Mouse (Mus musculus) testis, adult 2 months (tissue): ENCODE data around the gene Dbp. TPM values are rescaled to one million over a fixed set of nuclear protein-coding genes. Genes with fewer than 3 reads are reported as not detected.
A peak's percentile ranks its signal among the peaks of the same experiment; 100 is the strongest.

ENCODE experiments used
- H3K27ac ChIP-seq: fragments of 200-500 bp; 2 replicates; pipeline ENCODE4 v1.5.1; 2012; ENCODE audit warnings: low read depth, low read length; ENCODE audit not compliant: control insufficient read depth, insufficient read depth
- H3K27me3 ChIP-seq: fragments of 200-500 bp; 2 replicates; pipeline ENCODE4 v1.6.1; 2012; ENCODE audit warnings: mild to moderate bottlenecking, low read length, moderate library complexity; ENCODE audit not compliant: control insufficient read depth, insufficient read depth
- H3K36me3 ChIP-seq: fragments of 200-500 bp; 2 replicates; pipeline ENCODE4 v1.6.1; 2012; ENCODE audit warnings: mild to moderate bottlenecking, low read length; ENCODE audit not compliant: control insufficient read depth, insufficient read depth
- H3K4me1 ChIP-seq: fragments of 200-500 bp; 2 replicates; pipeline ENCODE4 v1.6.1; 2012; ENCODE audit warnings: low read length; ENCODE audit not compliant: control insufficient read depth, insufficient read depth
- H3K4me3 ChIP-seq: fragments of 200-500 bp; 2 replicates; pipeline ENCODE4 v1.5.1; 2012; ENCODE audit warnings: low read depth, mild to moderate bottlenecking, low read length, moderate library complexity, mixed read lengths; ENCODE audit not compliant: control insufficient read depth
- CTCF ChIP-seq: fragments of 200-500 bp; IDR thresholded peaks from 2 replicates; pipeline ENCODE4 v1.5.1; 2012; ENCODE audit warnings: low read depth, mild to moderate bottlenecking, inconsistent platforms, low read length, moderate library complexity; ENCODE audit not compliant: control insufficient read depth, insufficient read depth, insufficient replicate concordance
- POLR2A ChIP-seq: fragments of 200-500 bp; IDR thresholded peaks from 2 replicates; pipeline ENCODE4 v1.6.1; 2012; ENCODE audit warnings: low read depth, mild to moderate bottlenecking, inconsistent platforms, low read length, moderate library complexity; ENCODE audit not compliant: control insufficient read depth
- polyA plus RNA-seq: library from polyadenylated mRNA; depleted of rRNA; stranded (reverse); fragments of >200 nt; gene quantifications from 2 replicates; pipeline ENCODE4 v1.2.3, GENCODE M21; 2012

The Dbp gene
- polyA plus RNA-seq, 1 experiment: 12.9 TPM

DNA sequence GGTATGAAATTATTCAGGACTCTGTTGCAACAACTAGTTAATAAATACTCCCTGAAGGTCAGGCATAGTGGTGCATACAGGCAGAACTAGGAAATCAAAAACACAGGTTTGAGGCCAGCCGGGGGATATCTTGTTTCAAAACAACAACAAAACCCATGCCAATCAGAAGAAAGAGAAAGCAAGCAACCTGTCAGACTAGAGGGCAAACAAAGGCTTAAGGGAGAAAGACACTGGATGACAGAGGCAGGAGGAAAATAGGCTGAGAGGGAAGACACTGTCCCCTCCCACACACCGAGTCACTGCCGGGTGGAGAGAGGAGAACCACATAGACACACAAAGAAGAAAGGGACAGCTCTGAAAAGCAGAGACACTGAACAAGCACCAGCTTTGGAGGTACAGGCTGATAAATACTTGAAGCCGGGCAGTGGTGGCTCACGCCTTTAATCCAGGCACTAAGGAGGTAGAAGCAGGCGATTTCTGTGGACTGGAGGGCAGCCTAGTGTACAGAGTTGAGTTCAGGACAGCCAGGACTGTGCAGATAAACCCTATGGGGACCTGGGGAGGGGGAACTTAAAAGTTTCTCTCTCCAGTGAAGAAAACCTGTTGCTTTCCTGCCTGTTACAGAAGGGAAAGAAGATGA lies 9.1 kb downstream of the Dbp start:
- Histone ChIP-seq H3K4me3 (peak overlapping the region; percentile 94), H3K27me3 (no peaks in the 10 kb centered on the region), H3K4me1 (peaks cover 26% of the 10 kb centered on the region), H3K36me3 (peaks cover 4% of the 10 kb centered on the region), H3K27ac (peak overlapping the region; percentile 75)
- TF ChIP-seq POLR2A (no peak; the same call in 1 of the 2 replicates), CTCF (no peak)

DNA sequence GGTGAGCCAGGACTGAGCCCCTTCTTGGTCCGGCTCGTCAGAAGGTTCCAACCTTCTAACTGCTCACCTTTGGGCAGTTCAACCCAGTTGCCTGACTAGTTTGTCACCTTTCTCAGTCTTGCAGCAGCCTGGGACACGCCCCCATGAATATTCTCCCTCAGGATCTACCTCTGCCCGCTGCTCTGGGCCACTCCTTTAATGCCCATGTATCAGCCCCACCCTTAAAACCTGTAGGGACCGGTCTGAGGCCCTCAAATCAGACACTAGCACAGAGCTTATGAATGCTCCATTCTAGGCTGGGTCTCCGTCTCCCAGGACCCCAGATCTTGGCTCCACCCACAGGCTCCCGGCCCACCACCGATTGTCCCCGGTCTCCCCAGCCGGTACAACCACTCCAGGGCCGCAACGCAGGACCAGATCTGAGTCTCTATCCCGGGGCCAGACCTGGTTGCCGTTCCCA lies 9.8 kb downstream of the Dbp start:
- Histone ChIP-seq H3K4me3 (peak overlapping the region; percentile 94), H3K4me1 (peaks cover 23% of the 10 kb centered on the region), H3K27me3 (no peaks in the 10 kb centered on the region), H3K36me3 (peaks cover 4% of the 10 kb centered on the region), H3K27ac (peak overlapping the region; percentile 75)
- TF ChIP-seq POLR2A (no peak), CTCF (no peak)

GRCm38 (mm10) chr7:45715090-45715708 lies 10.3 kb downstream of the Dbp start, which contains the start of gene Rpl18:
TSS of gene Rpl18 (plus strand) at chr7:45715457.
- Histone ChIP-seq H3K36me3 (peaks cover 4% of the 10 kb centered on the region), H3K4me1 (peaks cover 22% of the 10 kb centered on the region), H3K27me3 (no peaks in the 10 kb centered on the region), H3K4me3 (peak within 1 kb of the TSS; percentile 94), H3K27ac (peak within 1 kb of the TSS; percentile 75)
- TF ChIP-seq CTCF: no peak
- peak; percentile 62; the same call in 1 of the 2 replicates for TF ChIP-seq POLR2A

DNA sequence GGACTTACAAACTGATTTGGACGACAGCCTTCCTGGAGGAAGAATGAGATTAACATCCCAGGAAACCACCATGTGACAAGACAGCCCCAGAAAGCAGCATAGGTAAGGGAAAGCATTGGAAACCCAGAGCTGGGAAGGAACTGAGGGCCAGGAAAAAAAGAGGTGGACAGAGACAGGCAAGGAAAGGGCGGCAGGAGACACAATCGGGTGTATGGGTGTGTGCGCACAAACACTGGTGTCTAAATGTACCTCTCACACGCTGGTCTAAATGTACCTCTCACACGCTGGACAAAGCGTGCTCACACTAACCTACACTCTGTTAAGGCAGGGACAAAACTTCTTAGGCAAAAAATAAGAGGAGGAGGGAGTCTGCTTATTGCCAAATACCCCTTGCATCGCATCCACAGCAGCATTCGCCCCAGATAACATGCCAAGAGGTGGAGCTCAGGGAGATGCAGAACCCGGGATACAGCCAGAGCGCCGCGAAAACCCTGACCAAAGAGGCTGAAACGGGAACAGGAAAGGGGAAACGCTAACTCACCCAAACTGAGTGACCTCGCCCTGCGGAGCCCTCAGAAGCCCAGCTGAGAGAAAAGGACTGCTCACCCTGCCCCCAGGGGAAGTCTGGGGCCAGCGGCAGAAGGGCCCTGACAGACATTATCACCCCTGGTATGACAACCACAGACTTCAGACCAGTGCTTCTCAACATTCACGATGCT lies 11.0 kb downstream of the Dbp start:
- Histone ChIP-seq H3K27ac (peak overlapping the region; percentile 51), H3K36me3 (peaks cover 4% of the 10 kb centered on the region), H3K27me3 (no peaks in the 10 kb centered on the region), H3K4me1 (peaks cover 21% of the 10 kb centered on the region), H3K4me3 (peak overlapping the region; percentile 94)
- TF ChIP-seq POLR2A: no peak
- TF ChIP-seq CTCF: no peak

GRCm38 (mm10) chr7:45716460-45716857 lies 11.6 kb downstream of the Dbp start:
- Histone ChIP-seq H3K4me1 (peaks cover 20% of the 10 kb centered on the region), H3K27ac (no peak overlapping the region), H3K36me3 (peaks cover 4% of the 10 kb centered on the region), H3K4me3 (peak overlapping the region; percentile 94), H3K27me3 (no peaks in the 10 kb centered on the region)
- TF ChIP-seq POLR2A: no peak
- no peak for TF ChIP-seq CTCF

DNA sequence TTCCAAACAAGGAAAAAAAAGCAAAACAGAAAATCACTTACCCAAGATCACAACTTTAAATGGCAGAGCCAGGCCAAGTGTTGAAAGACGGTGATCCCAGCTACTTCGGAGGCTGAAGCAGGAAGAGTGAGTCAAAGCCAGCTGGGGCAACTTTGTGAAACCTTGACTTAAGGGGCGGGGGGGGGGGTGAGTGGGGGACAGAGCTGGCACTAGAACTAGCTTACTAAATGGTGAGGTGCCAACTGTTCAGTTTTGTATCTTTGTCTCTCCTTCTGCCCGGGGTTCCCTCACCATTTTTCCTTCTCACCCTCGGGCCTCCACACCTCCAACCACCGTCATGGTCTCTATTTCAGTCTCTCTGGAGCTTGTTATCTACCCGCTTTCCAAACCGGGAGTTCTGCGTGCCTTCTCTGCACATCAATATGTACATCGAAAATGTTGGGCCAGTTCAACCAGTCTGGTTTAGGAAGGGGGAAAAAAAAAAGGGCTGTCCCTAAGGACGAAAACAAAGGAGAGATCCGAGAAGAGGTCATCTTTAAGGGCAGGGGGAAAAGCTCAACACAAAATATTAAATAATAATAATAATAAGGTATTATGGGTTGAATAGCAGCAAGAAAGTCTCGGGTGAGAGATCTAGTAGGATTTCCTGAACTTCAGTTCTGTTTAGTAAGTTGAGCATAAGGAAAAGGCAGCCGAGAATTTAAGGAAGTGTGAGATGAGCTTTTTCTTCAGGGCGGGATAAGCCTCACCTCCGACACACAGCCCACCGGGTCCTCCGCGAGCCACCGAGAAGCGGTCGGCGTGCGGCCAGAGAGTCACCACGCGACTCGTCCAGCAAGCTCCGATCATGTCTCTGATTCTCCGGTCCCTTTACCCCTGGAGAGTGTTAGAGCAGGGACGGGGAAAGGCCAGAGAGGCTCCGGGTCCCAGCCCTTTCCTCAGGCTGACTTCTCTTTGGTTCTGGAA lies 12.3 kb downstream of the Dbp start:
- Histone ChIP-seq H3K4me3 (peak overlapping the region; percentile 94), H3K27me3 (no peaks in the 10 kb centered on the region), H3K36me3 (peaks cover 4% of the 10 kb centered on the region), H3K4me1 (peaks cover 16% of the 10 kb centered on the region), H3K27ac (peak overlapping the region; percentile 92)
- TF ChIP-seq POLR2A: no peak
- TF ChIP-seq CTCF: no peak
